Mouse (Mus musculus) kidney, postnatal 0 days (tissue): ENCODE results near the gene Cd209c. TPM values are rescaled to one million over a fixed set of nuclear protein-coding genes. Genes with fewer than 3 reads are reported as not detected.

ENCODE experiments used
- ATAC-seq: fragments of 200-750 bp; cut with Nextera tagmentation; replicated peaks from 2 replicates; pipeline ENCODE4 v1.8.0; 2017; ENCODE audit warnings: low read depth, moderate number of reproducible peaks, moderate TSS enrichment, moderate library complexity; ENCODE audit not compliant: low FRiP score
- DNase-seq: peaks from one replicate; pipeline ENCODE4 v3.0.0-alpha.2; 2016; ENCODE audit warnings: low spot score
- H3K27ac ChIP-seq: fragments of 300-500 bp; sonication (generic); 2 replicates; pipeline ENCODE4 v1.5.1; 2014; ENCODE audit warnings: mild to moderate bottlenecking
- H3K27me3 ChIP-seq: fragments of 300-500 bp; sonication (generic); 2 replicates; pipeline ENCODE4 v1.6.1; 2014; ENCODE audit warnings: low read length, mixed read lengths; ENCODE audit not compliant: insufficient read depth
- H3K36me3 ChIP-seq: fragments of 300-500 bp; sonication (generic); 2 replicates; pipeline ENCODE4 v1.6.1; 2014; ENCODE audit warnings: low read length, mixed read lengths; ENCODE audit not compliant: insufficient read depth
- H3K4me1 ChIP-seq: fragments of 300-500 bp; sonication (generic); replicated peaks from 2 replicates; pipeline ENCODE4 v1.6.1; 2014; ENCODE audit warnings: antibody characterized with exemption, low read length, mixed read lengths; ENCODE audit not compliant: insufficient read depth
- H3K4me2 ChIP-seq: fragments of 300-500 bp; sonication (generic); 2 replicates; pipeline ENCODE4 v1.6.1; 2014; ENCODE audit warnings: mild to moderate bottlenecking, low read length, moderate library complexity, mixed read lengths
- H3K4me3 ChIP-seq: fragments of 300-500 bp; sonication (generic); replicated peaks from 2 replicates; pipeline ENCODE4 v1.5.1; 2014; ENCODE audit warnings: low read depth, low read length
- H3K9ac ChIP-seq: fragments of 300-500 bp; sonication (generic); 2 replicates; pipeline ENCODE4 v1.6.1; 2014; ENCODE audit warnings: low read depth, low read length
- H3K9me3 ChIP-seq: fragments of 300-500 bp; sonication (generic); replicated peaks from 2 replicates; pipeline ENCODE4 v1.6.1; 2016; ENCODE audit warnings: low read length, inconsistent platforms, mixed read lengths
- CTCF ChIP-seq: IDR thresholded peaks from 2 replicates; pipeline ENCODE4 v1.5.1; 2016; ENCODE audit warnings: antibody characterized with exemption, low read depth, mild to moderate bottlenecking, moderate library complexity
- WGBS: fragments of 180-500 bp; shearing (Covaris S2); extraction: QIAGEN DNeasy Blood & Tissue Kit; methylation state at CpG from one replicate; pipeline ENCODE4 v1.1.7; 2014; 5-methylcytosine and 5-hydroxymethylcytosine counted together
- polyA plus RNA-seq: library from polyadenylated mRNA; unstranded; fragments of >200 nt; fragmentation: Nextera tagmentation; extraction: Ambion mirVana; gene quantifications from 2 replicates; pipeline ENCODE4 v1.2.1, GENCODE M21; 2015

Gene Cd209c
- 0.23 and 0.24 TPM in 2 replicates for polyA plus RNA-seq

DNA sequence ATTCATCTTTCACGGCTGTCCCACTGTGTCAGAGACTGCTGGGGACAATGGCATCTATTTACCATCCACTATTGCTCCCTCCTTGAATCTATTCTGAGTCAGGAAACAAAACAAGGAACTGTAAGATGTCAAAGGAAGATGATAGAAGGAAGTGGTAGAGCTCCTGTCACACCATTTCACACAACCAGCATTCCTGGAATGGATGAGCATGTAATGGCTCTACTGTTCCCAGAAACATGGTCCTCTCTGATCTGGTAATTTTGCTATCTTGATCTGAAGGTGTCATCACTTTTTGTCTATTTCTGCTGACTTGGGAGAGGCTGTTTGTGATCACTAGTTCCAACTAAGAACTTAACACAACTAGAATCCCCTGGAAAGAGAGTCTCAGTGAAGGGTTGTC lies at the start of gene Cd209c:
Gene Cd209c (minus strand): TSS at position 101 of the 400 bp plus-strand sequence.
- Histone ChIP-seq H3K36me3 (no peaks in the 10 kb centered on the region), H3K9ac (no peak within 1 kb of the TSS), H3K27me3 (no peaks in the 10 kb centered on the region), H3K4me3 (no peak within 1 kb of the TSS), H3K4me2 (no peak within 1 kb of the TSS), H3K4me1 (no peaks in the 10 kb centered on the region), H3K9me3 (no peaks in the 10 kb centered on the region), H3K27ac (no peak within 1 kb of the TSS)
- WGBS, result 69% methylated on average over 1 of the region's 1 CpGs
- DNase-seq (no peak), ATAC-seq (no peak)
- no peak for TF ChIP-seq CTCF

DNA sequence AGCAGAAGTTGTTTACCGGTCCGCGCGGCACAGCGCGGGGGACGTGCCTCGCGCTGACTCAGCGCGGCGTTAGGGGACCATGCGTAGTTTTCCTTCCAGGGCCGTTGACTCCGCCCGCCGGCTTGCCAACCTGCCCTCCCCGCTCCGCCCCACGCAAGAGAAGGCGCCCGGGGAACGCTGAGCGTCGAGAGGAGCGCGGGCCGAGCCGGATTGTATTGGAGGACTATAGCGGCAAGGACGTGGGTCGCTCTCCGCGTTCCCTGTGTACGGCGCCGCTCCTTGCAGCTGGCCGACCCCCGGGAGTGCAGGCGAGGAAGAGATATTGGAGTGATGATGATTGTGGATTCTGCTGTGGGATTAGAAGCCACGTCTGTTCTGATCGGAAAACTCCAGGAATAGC lies 39.7 kb upstream of the Cd209c start:
- ATAC-seq, result peak; percentile 36; the same call in 1 of the 2 replicates
- H3K4me3 ChIP-seq, result no peak overlapping the region
- 37% methylated on average over 42 of the region's 42 CpGs for WGBS
- DNase-seq, result no peak
- no peaks in the 10 kb centered on the region for H3K27me3 ChIP-seq
- no peaks in the 10 kb centered on the region for H3K4me1 ChIP-seq
- no peak for TF ChIP-seq CTCF
- H3K9me3 ChIP-seq, result no peaks in the 10 kb centered on the region
- no peak overlapping the region for H3K27ac ChIP-seq
- H3K36me3 ChIP-seq, result no peaks in the 10 kb centered on the region
- no peak overlapping the region for H3K9ac ChIP-seq
- peak overlapping the region; percentile 35 for H3K4me2 ChIP-seq

- WGBS, result 70% methylated on average over 1 of the region's 1 CpGs
- TF ChIP-seq CTCF, result peak; percentile 64
- H3K4me1 ChIP-seq, result no peaks in the 10 kb centered on the region
- ATAC-seq (peak; percentile 75), DNase-seq (peak; percentile 59)
- H3K4me3 ChIP-seq, result no peak overlapping the region
- H3K9ac ChIP-seq, result no peak overlapping the region
- no peak overlapping the region for H3K4me2 ChIP-seq
- no peak overlapping the region for H3K27ac ChIP-seq
- H3K9me3 ChIP-seq, result no peaks in the 10 kb centered on the region
- H3K36me3 ChIP-seq, result no peaks in the 10 kb centered on the region
- H3K27me3 ChIP-seq, result no peaks in the 10 kb centered on the region
Measured at GRCm38 (mm10) chr8:3956037-3956436, 1.5 kb upstream of the Cd209c start.

GRCm38 (mm10) chr8:3940023-3940422 lies 14.5 kb downstream of the Cd209c start:
- Histone ChIP-seq H3K9me3 (no peaks in the 10 kb centered on the region), H3K4me3 (no peak overlapping the region), H3K27me3 (no peaks in the 10 kb centered on the region), H3K4me1 (no peaks in the 10 kb centered on the region), H3K27ac (no peak overlapping the region), H3K4me2 (no peak overlapping the region), H3K36me3 (no peaks in the 10 kb centered on the region), H3K9ac (no peak overlapping the region)
- 85% methylated on average over 3 of the region's 3 CpGs for WGBS
- ATAC-seq, result no peak
- no peak for DNase-seq
- TF ChIP-seq CTCF, result no peak

GRCm38 (mm10) chr8:3926744-3927143 lies 27.8 kb downstream of the Cd209c start, which contains the start of gene Cd209b:
Gene Cd209b, minus strand, starts transcription at chr8:3926844.
- Histone ChIP-seq H3K36me3 (no peaks in the 10 kb centered on the region), H3K27ac (no peak within 1 kb of the TSS), H3K4me3 (no peak within 1 kb of the TSS), H3K4me2 (no peak within 1 kb of the TSS), H3K4me1 (no peaks in the 10 kb centered on the region), H3K27me3 (no peaks in the 10 kb centered on the region), H3K9ac (no peak within 1 kb of the TSS), H3K9me3 (no peaks in the 10 kb centered on the region)
- whole genome bisulfite sequencing, result 94% methylated on average over 3 of the region's 3 CpGs
- ATAC-seq, result no peak
- DNase-seq, result no peak
- TF ChIP-seq CTCF, result no peak

Other genes starting within 250 kb of the Cd209c start
- 0.18 and 0.34 TPM in 2 replicates for gene Clec4g, start 234.1 kb downstream of the Cd209c start, polyA plus RNA-seq
- 0.08 and 0.10 TPM in 2 replicates for gene Cd209a, start 205.8 kb downstream of the Cd209c start, polyA plus RNA-seq
- not detected in 2 replicates for gene Cd209e, start 100.4 kb downstream of the Cd209c start, polyA plus RNA-seq
- gene Cd209d, start 76.2 kb downstream of the Cd209c start, polyA plus RNA-seq, result not detected in 2 replicates
- not detected in 2 replicates for gene Cd209b, start 27.9 kb downstream of the Cd209c start, polyA plus RNA-seq
- 0.08 and 0.19 TPM in 2 replicates for gene Cd209f, start 151.1 kb upstream of the Cd209c start, polyA plus RNA-seq
- gene Cd209g, start 179.4 kb upstream of the Cd209c start, polyA plus RNA-seq, result not detected in 2 replicates
- gene Evi5l, start 211.8 kb upstream of the Cd209c start, polyA plus RNA-seq, result 16.5 and 17.1 TPM in 2 replicates